8 mouse cellular contexts compared by ENCODE assay signal in the genomic region with DNA sequence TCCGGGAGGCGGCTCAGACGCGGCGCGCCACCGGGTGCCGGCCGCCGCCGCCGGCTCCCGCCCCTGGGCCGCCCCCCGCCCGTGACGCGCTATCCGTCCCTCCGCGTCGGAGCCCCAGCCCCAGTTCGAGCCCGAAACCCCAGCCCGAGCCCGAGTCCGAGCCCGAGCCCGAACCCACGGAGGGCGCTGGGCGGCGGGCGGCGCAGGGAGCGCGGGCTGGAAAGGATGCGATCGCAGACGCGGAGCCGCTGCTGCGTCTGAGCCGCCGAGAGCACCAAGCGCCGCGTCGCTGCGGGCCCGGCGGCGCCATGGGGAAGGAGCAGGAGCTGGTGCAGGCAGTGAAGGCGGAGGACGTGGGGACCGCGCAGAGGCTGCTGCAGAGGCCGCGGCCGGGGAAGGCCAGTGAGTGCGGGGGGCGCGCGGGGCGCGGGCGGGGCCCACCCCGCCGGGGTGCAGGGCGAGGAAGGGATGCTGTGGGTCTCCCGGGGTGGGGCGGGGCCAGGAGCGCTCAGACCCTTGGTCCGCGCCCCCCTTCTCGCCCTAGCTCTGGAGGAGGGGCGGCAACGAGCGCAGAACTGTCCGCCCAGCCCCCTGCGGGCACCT. TPM values are rescaled to one million over a fixed set of nuclear protein-coding genes. Genes with fewer than 3 reads are reported as not detected.
DNase-seq lines count a peak whose midpoint lies in the region; ATAC-seq and TF ChIP-seq lines count a peak whose summit lies in the region.

No protein-coding gene starts in this region.

- TF ChIP-seq POLR2A in small intestine, adult 2 months (IDR thresholded peaks at IDR 0.05; ENCODE audit: low read depth, low read length) = no peak

- peak overlapping the region; percentile 73 for H3K9ac ChIP-seq in embryonic facial prominence, embryonic 12.5 days
- peak overlapping the region; percentile 92 for H3K9ac ChIP-seq in hindbrain, embryonic 14.5 days
- peak overlapping the region; percentile 74 for H3K9ac ChIP-seq in lung, embryonic 16.5 days (ENCODE audit: low read length)

- no peaks in the 10 kb centered on the region for H3K36me3 ChIP-seq in embryonic facial prominence, embryonic 12.5 days
- H3K36me3 ChIP-seq in hindbrain, embryonic 14.5 days (replicated peaks; ENCODE audit: control insufficient read depth, insufficient read depth) = no peaks in the 10 kb centered on the region
- H3K36me3 ChIP-seq in lung, embryonic 16.5 days (ENCODE audit: control insufficient read depth, insufficient read depth, low read length) = no peaks in the 10 kb centered on the region
- no peaks in the 10 kb centered on the region for H3K36me3 ChIP-seq in small intestine, adult 2 months (ENCODE audit: control insufficient read depth, insufficient read depth, low read length)

- H3K27me3 ChIP-seq in embryonic facial prominence, embryonic 12.5 days = peaks cover 37% of the 10 kb centered on the region
- H3K27me3 ChIP-seq in hindbrain, embryonic 14.5 days (ENCODE audit: control insufficient read depth, insufficient read depth, low read length) = no peaks in the 10 kb centered on the region
- H3K27me3 ChIP-seq in lung, embryonic 16.5 days (ENCODE audit: control insufficient read depth, insufficient read depth, low read depth, low read length) = peaks cover 32% of the 10 kb centered on the region
- peaks cover 23% of the 10 kb centered on the region for H3K27me3 ChIP-seq in small intestine, adult 2 months (ENCODE audit: control insufficient read depth, insufficient read depth, low read length)

- H3K4me2 ChIP-seq in embryonic facial prominence, embryonic 12.5 days (replicated peaks) = peak overlapping the region; percentile 98
- peak overlapping the region; percentile 90 for H3K4me2 ChIP-seq in hindbrain, embryonic 14.5 days (replicated peaks)
- H3K4me2 ChIP-seq in lung, embryonic 16.5 days (ENCODE audit: low read depth, low read length) = peak overlapping the region; percentile 100

- peaks cover 10% of the 10 kb centered on the region for H3K4me1 ChIP-seq in embryonic facial prominence, embryonic 12.5 days
- H3K4me1 ChIP-seq in hindbrain, embryonic 14.5 days (replicated peaks; ENCODE audit: control insufficient read depth, insufficient read depth, low read length) = peaks cover 28% of the 10 kb centered on the region
- peaks cover 9% of the 10 kb centered on the region for H3K4me1 ChIP-seq in lung, embryonic 16.5 days (replicated peaks; ENCODE audit: control insufficient read depth, insufficient read depth, low read length)
- peaks cover 6% of the 10 kb centered on the region; the same call in 1 of the 2 replicates for H3K4me1 ChIP-seq in small intestine, adult 2 months (ENCODE audit: control insufficient read depth, insufficient read depth, insufficient read length, low read length)

- H3K27ac ChIP-seq in layer of hippocampus, adult 2 months = peak overlapping the region; percentile 98
- peak overlapping the region; percentile 43 for H3K27ac ChIP-seq in embryonic facial prominence, embryonic 12.5 days
- peak overlapping the region; percentile 97 for H3K27ac ChIP-seq in hindbrain, embryonic 14.5 days
- no peak overlapping the region for H3K27ac ChIP-seq in lung, embryonic 16.5 days (ENCODE audit: low read length)
- no peak overlapping the region for H3K27ac ChIP-seq in small intestine, adult 2 months (ENCODE audit: insufficient read depth, low read depth, low read length)

- no peak for DNase-seq in layer of hippocampus, adult 2 months (ENCODE audit: low spot score in 2 of 2)
- no peak for DNase-seq in layer of hippocampus, postnatal 36 days
- DNase-seq in T-cell, adult 2 months (ENCODE audit: low spot score) = peak; percentile 28
- DNase-seq in hindbrain, embryonic 14.5 days (ENCODE audit: low spot score) = peak; percentile 58
- DNase-seq in urinary bladder, postnatal 4 days (ENCODE audit: low spot score in 2 of 2) = no peak

- no peaks in the 10 kb centered on the region for H3K9me3 ChIP-seq in embryonic facial prominence, embryonic 12.5 days
- H3K9me3 ChIP-seq in hindbrain, embryonic 14.5 days (ENCODE audit: control insufficient read depth, low read length) = no peaks in the 10 kb centered on the region
- H3K9me3 ChIP-seq in lung, embryonic 16.5 days (ENCODE audit: control insufficient read depth, low read length) = no peaks in the 10 kb centered on the region

- peak overlapping the region; percentile 66 for H3K4me3 ChIP-seq in layer of hippocampus, adult 2 months
- peak overlapping the region; percentile 61 for H3K4me3 ChIP-seq in embryonic facial prominence, embryonic 12.5 days
- H3K4me3 ChIP-seq in hindbrain, embryonic 14.5 days (replicated peaks; ENCODE audit: low read length) = peak overlapping the region; percentile 81
- H3K4me3 ChIP-seq in lung, embryonic 16.5 days (ENCODE audit: low read length) = peak overlapping the region; percentile 72
- H3K4me3 ChIP-seq in small intestine, adult 2 months (ENCODE audit: low read depth, low read length) = peak overlapping the region; percentile 69

- ATAC-seq in embryonic facial prominence, embryonic 12.5 days (ENCODE audit: insufficient number of reproducible peaks, insufficient read depth, low FRiP score, low TSS enrichment) = peak; percentile 49
- peak; percentile 75 for ATAC-seq in hindbrain, embryonic 14.5 days (ENCODE audit: low FRiP score)
- peak; percentile 74 for ATAC-seq in lung, embryonic 16.5 days (ENCODE audit: low read depth)

- under 1% methylated on average over 67 of the region's 81 CpGs for WGBS in embryonic facial prominence, embryonic 12.5 days
- under 1% methylated on average over 55 of the region's 81 CpGs for whole genome bisulfite sequencing in hindbrain, embryonic 14.5 days
- under 1% methylated on average over 44 of the region's 81 CpGs for WGBS in lung, embryonic 16.5 days
- WGBS in small intestine, adult 2 months = under 1% methylated on average over 65 of the region's 81 CpGs

- TF ChIP-seq CTCF in layer of hippocampus, adult 2 months (conservative IDR thresholded peaks at IDR 0.05) = no peak
- no peak for TF ChIP-seq CTCF in small intestine, adult 2 months (IDR thresholded peaks at IDR 0.05; ENCODE audit: extremely low read depth, insufficient read length, insufficient replicate concordance, low read depth, low read length)

RNA-seq across cellular contexts. Expression of gene Caskin1, which starts 0.4 kb away (rescaled TPM):
- 100 to 1,000 TPM; 153 to 158 TPM for total RNA-seq in layer of hippocampus, adult 2 months (2021)
- 100 to 1,000 TPM; 158 to 160 TPM for total RNA-seq in layer of hippocampus, postnatal 36 days (2021)
- polyA plus RNA-seq in embryonic facial prominence, embryonic 12.5 days (2016; fragmentation: Nextera tagmentation; extraction: Ambion mirVana) = 7.3 and 7.5 TPM in 2 replicates
- 45.7 and 46.8 TPM in 2 replicates for polyA plus RNA-seq in hindbrain, embryonic 14.5 days (2014; fragmentation: Nextera tagmentation; extraction: Ambion mirVana)
- 0.59 and 0.96 TPM in 2 replicates for polyA plus RNA-seq in lung, embryonic 16.5 days (2015; fragmentation: Nextera tagmentation; extraction: Ambion mirVana)
- polyA plus RNA-seq in small intestine, adult 2 months (2012; rRNA removed) = 0.50 and 0.77 TPM in 2 replicates

RNA-seq across cellular contexts. Expression of gene Mlst8, which starts 9.9 kb away (rescaled TPM):
- total RNA-seq in layer of hippocampus, adult 2 months (2021) = 10 to 100 TPM; 36.0 to 44.9 TPM
- total RNA-seq in layer of hippocampus, postnatal 36 days (2021) = 10 to 100 TPM; 40.7 to 45.0 TPM
- 32.8 and 35.0 TPM in 2 replicates for polyA plus RNA-seq in embryonic facial prominence, embryonic 12.5 days (2016; fragmentation: Nextera tagmentation; extraction: Ambion mirVana)
- 30.2 and 31.1 TPM in 2 replicates for polyA plus RNA-seq in hindbrain, embryonic 14.5 days (2014; fragmentation: Nextera tagmentation; extraction: Ambion mirVana)
- polyA plus RNA-seq in lung, embryonic 16.5 days (2015; fragmentation: Nextera tagmentation; extraction: Ambion mirVana) = 28.1 and 29.8 TPM in 2 replicates
- polyA plus RNA-seq in small intestine, adult 2 months (2012; rRNA removed) = 16.9 and 33.7 TPM in 2 replicates

RNA-seq across cellular contexts. Expression of gene Bricd5, which starts 15.1 kb away (rescaled TPM):
- total RNA-seq in layer of hippocampus, adult 2 months (2021) = 1 to 10 TPM; 2.0 to 2.3 TPM
- 1 to 10 TPM; 1.9 to 2.6 TPM for total RNA-seq in layer of hippocampus, postnatal 36 days (2021)
- 1.7 TPM in 1 of 2 replicates, not detected in the other for polyA plus RNA-seq in embryonic facial prominence, embryonic 12.5 days (2016; fragmentation: Nextera tagmentation; extraction: Ambion mirVana)
- 0.75 TPM in 1 of 2 replicates, not detected in the other for polyA plus RNA-seq in hindbrain, embryonic 14.5 days (2014; fragmentation: Nextera tagmentation; extraction: Ambion mirVana)
- not detected in 2 replicates for polyA plus RNA-seq in lung, embryonic 16.5 days (2015; fragmentation: Nextera tagmentation; extraction: Ambion mirVana)
- polyA plus RNA-seq in small intestine, adult 2 months (2012; rRNA removed) = 0.77 and 2.3 TPM in 2 replicates

RNA-seq across cellular contexts. Expression of gene Pgp, which starts 18.6 kb away (rescaled TPM):
- 10 to 100 TPM; 58.2 to 62.7 TPM for total RNA-seq in layer of hippocampus, adult 2 months (2021)
- total RNA-seq in layer of hippocampus, postnatal 36 days (2021) = 10 to 100 TPM; 62.3 to 66.4 TPM
- 52.3 and 54.9 TPM in 2 replicates for polyA plus RNA-seq in embryonic facial prominence, embryonic 12.5 days (2016; fragmentation: Nextera tagmentation; extraction: Ambion mirVana)
- 71.2 and 73.5 TPM in 2 replicates for polyA plus RNA-seq in hindbrain, embryonic 14.5 days (2014; fragmentation: Nextera tagmentation; extraction: Ambion mirVana)
- 43.9 and 50.6 TPM in 2 replicates for polyA plus RNA-seq in lung, embryonic 16.5 days (2015; fragmentation: Nextera tagmentation; extraction: Ambion mirVana)
- 130 and 178 TPM in 2 replicates for polyA plus RNA-seq in small intestine, adult 2 months (2012; rRNA removed)

RNA-seq across cellular contexts. Expression of gene E4f1, which starts 18.6 kb away (rescaled TPM):
- total RNA-seq in layer of hippocampus, adult 2 months (2021) = 10 to 100 TPM; 34.0 to 39.4 TPM
- 10 to 100 TPM; 30.3 to 42.7 TPM for total RNA-seq in layer of hippocampus, postnatal 36 days (2021)
- polyA plus RNA-seq in embryonic facial prominence, embryonic 12.5 days (2016; fragmentation: Nextera tagmentation; extraction: Ambion mirVana) = 38.4 and 43.2 TPM in 2 replicates
- polyA plus RNA-seq in hindbrain, embryonic 14.5 days (2014; fragmentation: Nextera tagmentation; extraction: Ambion mirVana) = 20.6 and 25.8 TPM in 2 replicates
- 28.8 and 30.5 TPM in 2 replicates for polyA plus RNA-seq in lung, embryonic 16.5 days (2015; fragmentation: Nextera tagmentation; extraction: Ambion mirVana)
- polyA plus RNA-seq in small intestine, adult 2 months (2012; rRNA removed) = 52.9 and 74.5 TPM in 2 replicates

Comparison
In these comparisons a context has a peak if more than half of its experiments do, and no peak if none do; other contexts are left out.
1. DNase-seq: peak in T-cell, adult 2 months (single experiment) and hindbrain, embryonic 14.5 days (single experiment); none in layer of hippocampus, adult 2 months (0 of 2), layer of hippocampus, postnatal 36 days (0 of 2) and urinary bladder, postnatal 4 days (0 of 2).
2. H3K27ac ChIP-seq: peak in layer of hippocampus, adult 2 months (single experiment), embryonic facial prominence, embryonic 12.5 days (single experiment) and hindbrain, embryonic 14.5 days (single experiment); none in lung, embryonic 16.5 days (single experiment) and small intestine, adult 2 months (single experiment).
3. Peak in every context shown above with its lines, with median percentiles within 50 percentile points of each other: H3K4me3 ChIP-seq, ATAC-seq, H3K4me2 ChIP-seq and H3K9ac ChIP-seq.